Mouse (Mus musculus): Measurements from ENCODE around the gene Atrip.

- no peak for TF ChIP-seq POLR2A (IDR thresholded peaks at IDR 0.05; ENCODE audit: borderline replicate concordance, insufficient read depth, low read length)
- TF ChIP-seq CTCF (IDR thresholded peaks at IDR 0.05; ENCODE audit: borderline replicate concordance, insufficient read depth, low read depth, low read length) = no peak
Measured at GRCm38 (mm10) chr9:109038086-109038895, 35.6 kb downstream of the Atrip start, which contains the start of gene Shisa5.

Measured in cerebellum, adult 2 months (tissue).